Mouse (Mus musculus): ENCODE results near the gene Tmem110.

Gene Tmem110

DNA sequence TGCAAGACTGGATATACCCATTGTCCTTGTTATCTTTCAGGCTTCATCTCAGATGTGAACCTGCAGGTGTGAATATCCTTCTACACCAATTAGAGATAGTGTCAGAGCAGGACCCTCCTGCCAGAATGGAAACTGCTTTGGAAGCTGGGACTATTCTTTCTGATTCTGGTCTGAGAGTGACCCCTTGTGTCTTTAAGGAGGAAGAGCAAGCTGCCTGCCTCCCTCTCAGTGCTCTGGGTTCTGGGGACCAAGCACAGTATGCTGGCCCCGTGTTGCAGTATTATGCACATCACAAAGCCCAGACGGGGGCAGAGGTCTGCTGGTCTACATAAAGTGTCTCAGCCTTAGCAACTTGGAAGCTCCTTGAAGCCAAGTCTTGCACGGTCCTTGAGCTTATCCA is 39.9 kb downstream of the Tmem110 start:
- DNase-seq = peak; percentile 32

DNA sequence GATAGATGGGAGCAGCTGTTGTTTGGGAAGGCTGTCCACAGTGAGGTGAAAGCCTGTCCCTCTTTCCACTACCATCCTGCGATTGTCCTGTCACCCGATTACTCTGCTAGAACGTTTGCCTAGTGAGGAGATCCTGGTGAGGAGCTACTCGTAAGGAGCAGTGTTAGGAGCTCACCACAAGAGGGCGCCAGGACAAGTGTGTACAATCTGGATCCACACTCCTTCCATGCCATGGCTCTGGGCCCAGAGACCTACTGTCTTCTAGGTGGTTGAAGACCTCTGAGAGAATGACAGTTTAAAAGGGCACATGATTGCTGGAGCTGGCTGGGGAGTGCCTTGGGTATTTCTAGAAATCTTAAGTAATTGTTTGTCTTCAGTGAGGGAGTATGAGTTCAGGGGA is 41.7 kb downstream of the Tmem110 start:
- DNase-seq = peak; percentile 77

DNA sequence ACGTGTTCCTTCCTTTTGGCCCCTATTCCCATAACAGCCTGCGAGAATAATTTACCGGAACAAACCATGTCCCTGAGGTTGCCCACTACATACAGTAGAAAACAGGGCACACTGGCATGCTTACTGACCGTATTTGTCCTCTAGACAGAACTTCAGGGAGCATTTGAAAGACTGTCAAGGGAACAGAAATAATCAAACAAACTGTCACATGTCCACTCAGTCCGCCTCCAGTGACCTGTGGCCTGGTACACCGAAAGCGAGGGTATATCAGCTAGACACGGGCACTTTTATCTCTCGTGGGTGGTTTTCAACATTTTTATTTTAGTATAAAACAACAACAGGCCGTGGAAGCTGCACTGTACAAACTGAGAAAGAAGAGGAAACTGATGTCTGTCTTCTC is 43.4 kb downstream of the Tmem110 start:
- DNase-seq = no peak

DNA sequence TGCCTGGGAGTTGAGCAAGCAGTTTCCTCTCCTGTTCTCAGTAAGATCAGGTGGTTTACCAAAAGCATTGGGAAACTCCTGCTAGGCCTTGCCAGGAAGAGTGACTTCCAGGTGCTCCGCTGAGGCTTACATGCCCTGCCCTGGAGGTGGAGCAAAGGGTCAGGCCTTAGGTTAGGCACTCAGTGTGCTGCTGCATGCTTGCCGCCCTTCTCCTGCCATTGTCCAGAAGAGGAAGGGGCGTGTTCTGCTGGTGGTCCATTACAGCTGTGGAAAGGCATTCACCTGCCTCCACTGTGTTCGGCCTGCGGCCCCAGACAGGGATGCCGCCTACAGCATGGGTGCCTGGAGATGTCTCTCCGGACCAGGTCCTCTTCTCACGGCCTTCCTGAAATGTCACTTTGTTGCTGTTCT is 44.0 kb downstream of the Tmem110 start:
- no peak for DNase-seq

DNA sequence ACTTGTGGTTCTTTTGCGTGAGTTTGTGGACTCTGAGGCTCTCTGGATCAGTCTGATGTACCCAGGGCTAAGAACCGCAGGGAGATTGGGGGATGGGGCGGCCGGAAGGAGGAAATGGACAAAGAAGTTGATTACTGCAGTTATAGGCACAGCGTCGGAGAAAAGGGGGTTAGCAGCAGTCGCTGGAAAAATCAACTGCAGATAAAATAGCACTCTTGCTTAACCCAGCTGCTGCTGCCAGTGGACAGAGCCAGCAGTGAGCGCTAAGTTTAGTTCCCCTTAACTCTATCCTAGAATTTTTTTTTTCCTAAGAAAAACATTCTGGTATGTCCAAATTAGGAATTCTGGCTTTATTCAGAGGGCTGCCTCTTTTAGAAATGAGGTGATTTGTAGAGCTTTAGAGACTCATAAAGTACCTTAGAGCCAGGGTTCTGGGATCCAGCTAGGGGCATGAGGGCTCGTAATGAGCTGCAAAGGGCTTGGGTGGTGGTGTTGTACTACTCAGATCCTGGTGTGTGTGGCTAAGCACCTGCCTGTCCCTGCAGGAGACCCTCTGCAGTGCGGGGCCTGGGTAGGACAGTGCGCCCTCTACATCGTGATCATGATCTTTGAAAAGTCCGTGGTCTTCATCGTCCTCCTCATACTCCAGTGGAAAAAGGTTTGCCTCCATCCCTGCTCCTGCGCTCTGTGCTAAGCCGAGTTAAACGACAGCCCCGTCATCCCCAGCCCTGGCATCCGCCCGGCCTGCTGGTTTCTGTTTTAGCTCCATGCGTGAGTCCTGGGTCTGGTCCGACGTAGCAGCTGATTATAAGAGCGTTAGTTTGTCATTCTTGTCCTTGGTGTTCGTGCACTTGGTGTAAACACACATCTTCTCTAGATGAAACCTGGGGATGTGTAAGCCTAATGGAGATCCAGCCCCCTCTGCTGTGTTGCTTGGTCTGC is 45.1 kb downstream of the Tmem110 start:
- DNase-seq = no peak

DNA sequence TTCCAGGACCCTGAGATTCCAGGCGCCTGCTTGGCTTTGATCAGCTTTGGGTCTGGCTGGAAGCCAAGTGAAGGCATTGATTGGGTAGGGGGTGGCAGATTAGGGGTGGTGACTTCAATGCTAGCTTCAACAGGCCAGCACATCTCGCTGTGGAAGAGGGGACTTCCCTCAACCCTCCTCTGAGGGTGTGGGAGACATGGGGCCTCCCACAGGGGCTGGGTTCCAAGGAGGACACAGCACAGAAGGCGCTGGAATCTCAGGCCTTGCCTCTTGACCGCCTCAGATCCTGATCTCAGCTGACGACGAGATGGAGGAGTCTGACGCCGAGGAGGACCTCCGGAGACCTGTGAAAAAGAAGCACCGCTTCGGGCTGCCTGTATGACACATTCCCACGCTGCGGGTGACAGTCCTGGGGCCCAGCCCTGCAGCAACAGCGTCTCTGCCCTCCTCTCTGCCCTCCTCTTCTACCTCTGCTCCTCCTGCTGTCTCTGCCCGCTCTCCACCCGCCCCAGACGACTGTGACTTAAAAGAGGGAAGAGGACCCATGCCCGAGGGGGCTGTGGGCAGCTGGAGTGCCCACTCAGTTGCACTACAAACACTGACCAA is 48.8 kb downstream of the Tmem110 start:
- DNase-seq = no peak

DNA sequence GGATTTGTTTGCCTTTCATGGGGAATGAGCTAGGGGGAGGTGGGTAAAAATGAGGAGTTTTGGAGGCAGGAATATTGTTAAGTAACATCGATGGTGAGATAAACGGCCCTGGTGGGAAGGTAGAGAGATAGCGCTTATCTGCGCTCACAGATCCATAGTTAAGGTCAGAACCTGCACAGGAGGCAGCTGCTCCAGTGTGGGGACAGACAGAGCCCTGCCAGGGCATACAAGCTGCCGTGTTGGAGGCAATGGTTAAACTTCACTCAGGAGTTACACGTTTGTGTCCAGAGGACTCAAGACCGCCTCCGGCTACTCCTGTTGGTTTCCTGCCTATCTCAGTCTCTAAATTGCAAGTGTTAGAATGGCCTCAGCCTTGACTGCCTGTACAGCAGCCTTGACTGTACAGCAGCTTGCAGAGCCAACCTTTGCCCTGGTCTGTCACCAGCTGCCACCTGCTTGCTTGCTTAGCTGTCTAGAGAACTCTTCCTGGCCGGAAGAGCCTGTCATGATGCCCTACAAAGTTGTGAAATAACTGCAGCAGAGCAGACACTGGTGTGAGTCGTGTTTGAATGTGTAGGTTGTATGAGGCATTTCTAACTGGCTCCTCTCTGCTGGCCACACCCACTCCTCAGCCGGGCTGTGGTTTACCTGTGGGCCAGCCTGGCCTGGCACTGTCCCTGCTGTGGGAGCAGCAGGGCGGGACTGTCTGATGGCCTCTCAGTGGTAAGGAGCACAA is 49.9 kb downstream of the Tmem110 start:
- no peak for DNase-seq

DNA sequence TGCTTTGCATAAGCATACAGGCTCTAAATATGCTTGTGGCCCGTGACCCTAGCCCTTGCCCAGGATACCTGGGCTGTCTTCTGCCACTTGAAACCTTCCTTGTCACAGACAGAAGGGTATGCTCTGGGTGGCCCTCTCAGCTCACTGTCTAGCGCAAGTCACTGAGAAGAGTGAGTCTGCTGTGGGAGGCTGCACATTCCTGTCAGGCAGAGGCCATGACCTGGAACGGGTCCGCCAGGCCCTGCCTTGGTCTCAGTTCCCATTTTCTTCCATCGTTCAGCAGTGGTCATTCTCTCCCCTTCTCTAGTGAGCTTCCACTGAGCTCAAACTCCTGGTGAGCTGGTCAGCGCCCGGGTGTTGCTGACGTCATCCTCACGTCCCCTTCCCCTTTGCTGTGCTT is 50.6 kb downstream of the Tmem110 start:
- no peak for DNase-seq

DNA sequence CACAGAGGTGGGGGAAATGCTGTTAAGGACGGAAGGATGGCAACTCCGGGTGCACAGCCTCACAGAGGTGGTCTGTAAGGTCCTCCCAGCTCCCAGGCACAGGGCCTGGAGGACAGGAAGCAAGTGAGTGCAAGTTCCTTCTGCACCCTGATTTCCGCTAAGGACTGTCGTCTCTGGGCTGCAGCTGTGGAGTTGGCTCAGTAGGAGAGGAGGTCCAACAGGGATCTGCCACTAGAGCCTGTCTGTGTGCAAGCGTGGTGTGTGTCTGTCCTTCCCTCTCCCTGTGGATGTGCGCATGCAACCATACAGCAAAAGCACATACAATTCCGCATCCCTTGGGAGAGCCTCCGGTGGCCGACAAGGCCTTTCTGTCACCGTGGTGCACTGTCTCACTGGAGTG is 51.1 kb downstream of the Tmem110 start:
- DNase-seq = no peak

DNA sequence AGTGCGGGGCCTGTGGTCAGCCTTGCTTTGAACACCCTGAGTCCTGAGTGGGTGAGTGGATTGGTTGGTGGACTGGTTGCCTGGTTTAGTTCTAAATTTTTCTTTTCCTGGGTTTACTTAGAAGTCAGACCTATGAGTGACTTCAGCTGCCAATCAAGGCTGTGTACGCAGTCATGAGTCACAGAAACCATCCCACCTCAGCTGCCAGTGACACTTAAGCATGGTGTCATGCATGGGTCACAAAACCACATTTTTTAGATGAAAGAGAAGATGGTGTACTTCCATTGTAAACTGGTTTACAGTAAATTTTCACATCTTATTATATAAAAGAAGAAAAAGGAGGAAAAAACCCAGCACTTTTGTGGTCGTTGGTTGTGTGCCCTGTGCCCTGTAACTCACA is 52.4 kb downstream of the Tmem110 start:
- DNase-seq = no peak

DNA sequence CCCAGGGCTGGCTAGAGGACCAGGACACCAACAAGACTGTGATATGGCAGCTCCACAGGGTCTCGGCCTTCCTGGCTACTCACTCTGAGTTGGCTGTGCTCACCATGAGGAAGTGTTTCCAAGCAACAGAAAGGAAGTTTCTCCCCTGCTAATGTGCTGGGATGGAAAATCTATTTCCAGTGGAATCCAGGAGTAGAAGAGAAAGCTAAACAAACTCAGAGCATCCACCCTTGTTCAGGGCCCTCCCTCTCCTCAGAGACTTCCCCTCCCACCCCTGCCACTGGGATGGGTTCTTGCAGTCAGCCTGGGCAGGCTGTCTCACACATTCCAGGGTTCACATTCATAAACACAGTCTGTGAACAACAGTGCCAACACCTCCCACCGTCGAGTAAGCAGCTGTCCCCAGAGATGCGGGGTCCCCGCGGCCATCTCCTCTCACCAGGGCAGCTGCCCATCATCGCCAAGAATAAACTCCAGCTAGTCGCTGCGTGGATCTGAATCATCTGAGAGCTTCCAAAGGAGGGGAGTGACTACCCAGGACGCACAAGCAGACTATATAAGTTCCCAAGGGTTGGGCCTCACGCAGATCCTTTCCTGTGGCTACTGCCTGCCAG is 53.7 kb downstream of the Tmem110 start, which contains the start of gene Mustn1:
Mustn1 (plus strand) TSS at position 243 of the 614 bp plus-strand sequence.
- DNase-seq = no peak

DNA sequence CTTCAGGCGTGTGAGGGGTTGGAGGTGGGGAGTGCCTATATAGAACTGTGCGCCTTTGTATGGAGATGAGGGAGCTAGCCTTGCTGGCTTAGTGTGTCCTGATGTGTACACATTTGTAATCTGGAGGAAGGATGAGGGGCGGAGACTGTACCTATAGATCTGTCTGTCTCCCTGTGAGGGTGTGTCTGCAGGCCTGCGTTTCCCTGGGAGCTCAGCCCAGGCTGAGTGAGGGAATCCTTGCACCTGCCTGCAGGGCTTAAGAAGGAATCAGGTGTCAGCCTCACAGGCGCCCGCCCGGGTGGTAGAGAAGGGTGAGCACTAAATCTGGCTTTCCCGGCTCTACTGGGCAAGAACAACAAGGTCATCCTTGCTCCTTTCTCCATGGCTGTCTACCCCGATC is 54.4 kb downstream of the Tmem110 start:
- no peak for DNase-seq

DNA sequence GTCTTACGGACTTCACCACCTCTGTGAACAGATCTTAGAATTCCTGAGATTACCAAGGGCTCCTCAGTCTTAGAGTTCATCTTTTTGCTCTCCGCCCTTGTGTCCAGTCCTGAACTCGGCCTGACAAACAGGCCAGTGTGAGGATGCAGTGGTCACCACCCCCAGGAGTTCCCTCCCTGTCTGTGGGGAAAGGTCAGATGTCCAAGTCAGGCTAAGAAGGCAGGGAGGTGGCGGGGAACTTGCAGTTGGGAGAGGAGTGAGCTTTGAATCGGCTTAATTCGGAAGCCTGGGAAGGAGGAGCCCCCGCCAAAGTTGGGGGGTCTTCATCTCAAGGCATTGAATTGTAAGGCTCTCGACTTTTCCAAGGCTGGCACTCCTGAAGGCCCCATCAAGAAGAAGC is 54.9 kb downstream of the Tmem110 start:
- DNase-seq = no peak

DNA sequence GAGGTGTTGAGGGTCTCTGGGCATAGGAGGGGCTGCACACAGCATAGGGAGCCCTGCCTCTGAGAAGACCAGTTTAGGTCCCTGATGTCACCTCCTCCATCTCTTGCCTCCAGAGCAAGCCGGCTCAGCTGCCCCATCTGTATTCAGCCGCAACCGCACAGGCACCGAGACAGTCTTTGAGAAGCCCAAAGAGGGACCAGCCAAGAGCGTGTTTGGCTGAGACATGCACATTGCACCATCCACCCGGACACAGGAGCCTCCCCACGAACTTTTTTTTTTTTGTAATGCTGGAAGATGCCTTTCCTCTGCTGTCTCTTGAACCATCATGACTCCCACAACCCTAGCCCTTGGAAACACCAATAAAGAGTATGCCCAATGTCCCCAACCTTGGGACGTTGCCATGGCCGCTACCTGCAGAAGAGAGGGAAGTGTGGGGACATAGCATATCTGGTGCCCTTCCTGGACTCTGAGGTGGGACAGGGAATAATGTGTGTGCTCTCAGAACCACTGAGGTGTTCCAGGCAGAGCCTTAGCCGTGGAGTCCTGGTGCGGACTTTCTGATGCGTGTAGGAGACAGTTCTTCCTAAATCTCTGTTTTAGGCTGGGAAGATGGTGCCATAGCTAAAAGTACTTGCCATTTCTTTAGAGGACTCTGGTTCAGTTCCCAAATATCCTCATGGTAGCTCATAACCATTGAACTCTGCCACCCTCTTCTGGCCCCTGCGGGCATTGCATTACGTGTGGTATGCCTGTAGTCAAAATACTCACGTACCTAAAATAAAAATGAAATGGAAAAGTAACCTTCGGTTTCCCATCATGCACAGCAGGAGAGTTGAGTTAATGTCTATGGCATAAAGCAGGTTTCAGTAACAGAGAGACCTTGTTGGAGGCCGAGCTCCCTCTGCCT is 55.7 kb downstream of the Tmem110 start:
- DNase-seq = peak; percentile 37

DNA sequence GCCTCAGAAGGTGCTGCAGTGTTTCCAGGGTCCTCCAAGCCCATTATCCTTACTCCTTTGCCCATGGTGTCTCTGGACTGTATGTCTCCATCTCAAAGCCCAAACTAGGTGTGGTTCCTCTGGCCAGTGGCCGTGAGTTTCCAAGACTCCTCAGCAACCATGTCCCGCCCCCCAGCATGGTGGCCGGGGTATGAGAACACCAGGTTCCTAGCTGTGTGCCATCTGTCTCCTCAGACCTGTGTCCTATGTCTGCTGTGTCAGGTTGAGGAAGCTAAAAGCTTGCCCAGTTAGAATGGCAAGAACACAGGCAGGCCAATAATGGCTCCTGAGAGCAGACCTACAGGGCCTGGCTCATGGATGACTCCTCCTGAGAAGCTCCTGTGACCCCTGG is 56.3 kb downstream of the Tmem110 start:
- DNase-seq = no peak

DNA sequence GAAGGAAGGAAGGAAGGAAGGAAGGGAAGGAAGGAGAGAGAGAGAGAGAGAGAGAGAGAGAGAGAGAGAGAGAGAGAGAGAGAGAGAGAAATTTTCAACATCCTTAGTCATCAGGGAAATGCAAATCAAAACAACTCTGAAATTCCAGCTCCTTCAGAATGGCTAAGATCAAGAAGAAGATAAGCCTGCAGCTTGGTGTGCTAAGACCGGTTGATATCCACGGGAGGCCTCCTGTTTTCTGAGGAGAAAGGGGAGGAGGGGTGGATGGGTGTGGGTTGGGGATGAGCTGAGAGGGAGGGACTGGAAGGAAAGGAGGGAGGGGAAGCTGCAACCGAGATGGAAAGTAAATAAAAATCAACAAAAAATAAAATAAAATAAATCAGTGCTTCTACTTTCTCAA is 59.9 kb downstream of the Tmem110 start:
- DNase-seq = no peak

DNA sequence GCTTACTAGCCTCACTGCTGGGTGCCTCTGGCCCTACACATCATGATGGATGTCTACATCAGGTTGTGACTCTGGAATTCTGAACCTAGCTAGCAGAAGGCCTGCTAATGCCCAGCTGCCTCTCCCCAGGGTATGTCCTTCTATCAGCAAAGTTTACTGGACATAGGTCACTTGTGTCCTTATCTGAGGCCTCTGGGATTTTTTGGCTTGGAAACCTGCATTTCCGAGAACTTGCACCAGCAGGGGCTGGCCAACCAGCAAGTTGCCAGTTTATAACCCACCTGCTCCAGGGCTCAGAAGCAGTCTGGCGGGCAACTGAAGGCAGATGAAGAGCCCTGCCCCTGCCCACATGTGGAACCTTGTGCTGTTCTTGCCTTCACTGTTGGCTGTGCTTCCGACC is 60.8 kb downstream of the Tmem110 start, which contains the start of gene Itih4:
Itih4 (plus strand) TSS at position 273 of the 400 bp plus-strand sequence.
- no peak for DNase-seq

DNA sequence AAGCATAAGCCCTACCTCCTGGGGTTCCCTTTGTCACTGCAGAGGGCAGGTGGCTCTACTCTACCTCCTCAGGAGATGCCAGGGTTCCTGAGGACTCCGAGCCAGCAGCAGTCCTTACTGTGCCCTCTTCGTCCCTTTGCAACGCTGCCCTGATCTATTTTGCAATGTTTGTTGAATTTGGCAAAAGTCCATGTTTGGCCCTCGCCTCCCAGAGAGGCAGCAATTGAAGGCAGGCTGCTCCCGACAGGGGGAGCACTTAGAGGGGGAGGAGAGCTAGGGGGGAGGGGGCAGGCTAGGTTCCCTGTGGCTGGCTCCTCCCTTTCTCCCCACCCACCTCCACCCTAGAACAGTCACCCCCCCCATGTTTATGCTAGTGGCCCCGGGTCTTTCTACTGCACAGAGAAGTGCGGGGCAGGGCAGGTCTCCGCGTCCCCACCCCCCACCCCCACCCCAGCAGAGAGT is 62.9 kb downstream of the Tmem110 start:
- peak; percentile 40 for DNase-seq

DNA sequence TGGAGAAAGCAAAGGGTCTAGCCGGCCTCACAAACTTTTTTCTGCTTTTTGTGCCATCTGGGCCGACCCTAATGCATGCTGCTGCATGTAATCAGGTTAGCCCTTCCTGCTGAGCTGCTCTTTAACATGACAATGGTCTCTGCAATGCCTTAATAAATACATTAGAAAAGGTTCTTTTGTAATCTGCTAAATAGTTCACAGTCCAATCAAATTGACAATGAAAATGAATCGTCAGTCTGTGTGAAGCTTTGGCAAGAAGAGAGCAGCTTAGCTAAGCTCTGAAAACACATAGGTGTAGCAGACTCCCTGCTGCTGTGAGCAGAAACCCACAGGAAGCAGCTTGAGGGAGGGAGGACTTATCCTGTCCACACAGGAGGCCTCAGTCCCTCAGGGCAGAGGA is 74.6 kb downstream of the Tmem110 start:
- DNase-seq = no peak

DNA sequence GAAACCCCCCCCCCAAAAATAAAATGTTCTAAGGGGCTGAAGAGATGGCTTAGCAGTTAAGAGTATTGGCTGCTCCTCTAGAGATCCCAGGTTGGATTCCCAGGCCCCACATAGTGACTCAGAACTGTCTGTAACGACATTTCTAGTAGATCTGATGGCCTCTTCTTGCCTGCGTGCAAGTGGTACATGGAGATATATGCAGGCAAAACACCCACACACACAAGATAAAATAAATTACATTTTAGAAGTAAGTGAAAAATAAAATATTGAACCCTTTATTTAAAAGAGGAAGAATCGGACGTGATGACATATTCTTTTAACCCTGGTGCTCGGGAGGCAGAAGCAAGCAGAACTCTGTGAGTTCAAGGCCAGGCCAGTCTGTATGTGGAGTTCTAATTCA is 77.2 kb downstream of the Tmem110 start:
- DNase-seq = no peak

DNA sequence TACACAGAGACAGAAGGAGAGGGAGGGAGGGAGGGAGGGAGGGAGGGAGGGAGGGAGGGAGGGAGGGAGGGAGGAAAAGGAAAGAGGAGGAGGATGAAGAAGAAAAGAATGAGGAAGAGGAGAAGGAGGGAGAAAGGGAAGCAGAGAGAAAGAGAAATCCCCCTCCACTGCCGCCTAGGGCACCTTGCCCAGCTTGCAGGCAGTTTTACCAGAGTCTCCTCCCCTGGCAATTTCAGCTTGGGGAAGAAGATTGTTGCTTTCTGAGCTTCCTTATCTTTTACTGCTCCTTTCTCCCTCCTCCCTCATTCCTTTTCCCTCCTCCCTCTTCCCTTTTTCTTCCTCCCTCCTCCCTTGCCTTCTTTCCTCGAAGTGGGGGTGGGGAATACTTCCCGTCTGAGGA is 77.6 kb downstream of the Tmem110 start:
- DNase-seq = no peak

DNA sequence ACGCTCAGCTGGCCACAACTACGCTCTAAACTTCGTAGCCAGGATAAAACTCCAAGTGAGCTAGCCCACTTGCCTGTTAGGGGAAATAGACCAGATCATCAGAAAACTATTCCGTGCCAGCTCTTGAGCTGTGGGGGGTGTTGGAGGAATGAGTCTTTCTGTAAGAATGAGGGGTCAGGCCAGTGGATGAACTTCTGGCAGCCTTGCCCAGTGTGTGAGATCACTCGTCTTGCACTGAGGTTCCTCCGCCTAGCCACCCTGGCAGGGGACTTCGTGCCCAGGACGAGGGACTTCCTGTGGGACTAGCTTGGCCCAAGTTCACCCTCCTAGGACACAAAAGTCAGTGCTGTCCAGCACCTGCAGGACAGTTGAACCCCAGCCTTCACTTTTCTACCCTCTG is 78.9 kb downstream of the Tmem110 start:
- no peak for DNase-seq

Measured in retina, postnatal 1 day (tissue).